Mouse (Mus musculus) MEL (cell line): ENCODE results near the gene Metrnl.
A peak's percentile ranks its signal among the peaks of the same experiment; 100 is the strongest.

Source experiments
- BHLHE40 ChIP-seq: IDR thresholded peaks from 2 replicates; pipeline ENCODE4 v1.6.1; 2012; ENCODE audit warnings: low read depth, mild to moderate bottlenecking, inconsistent platforms, low read length, improper control_type of control experiment, borderline replicate concordance
- CTCF ChIP-seq, 3 experiments: IDR thresholded peaks in 2 of 3; conservative IDR thresholded peaks in 1 of 3; 2 replicates each; pipeline ENCODE4 v1.5.1; 2011 to 2012; ENCODE audit warnings: low read length in 3 of 3, low read depth in 2 of 3, mild to moderate bottlenecking in 2 of 3, improper control_type of control experiment in 1 of 3, inconsistent platforms in 1 of 3, mixed read lengths in 1 of 3, moderate library complexity in 1 of 3; ENCODE audit not compliant: control insufficient read depth in 1 of 3, insufficient read depth in 1 of 3, poor library complexity in 1 of 3, severe bottlenecking in 1 of 3
- ELF1 ChIP-seq: IDR thresholded peaks from 2 replicates; pipeline ENCODE4 v1.6.1; 2014; ENCODE audit warnings: low read depth, mild to moderate bottlenecking, inconsistent platforms, low read length, improper control_type of control experiment, moderate library complexity
- EP300 ChIP-seq, 2 experiments: IDR thresholded peaks; 2 replicates each; pipeline ENCODE4 v1.6.1; 2011; ENCODE audit warnings: improper control_type of control experiment in 2 of 2, low read length in 2 of 2, low read depth in 1 of 2, mild to moderate bottlenecking in 1 of 2
- MAZ ChIP-seq: IDR thresholded peaks from 2 replicates; pipeline ENCODE4 v1.6.1; 2012; ENCODE audit warnings: low read depth, mild to moderate bottlenecking, inconsistent platforms, low read length, improper control_type of control experiment
- POLR2A ChIP-seq, 2 experiments: IDR thresholded peaks; 2 replicates each; pipeline ENCODE4 v1.6.1; 2011 to 2012; ENCODE audit warnings: low read length in 2 of 2, mild to moderate bottlenecking in 2 of 2, control low read depth in 1 of 2, improper control_type of control experiment in 1 of 2, low read depth in 1 of 2, moderate library complexity in 1 of 2; ENCODE audit not compliant: control insufficient read depth in 1 of 2, insufficient read depth in 1 of 2, poor library complexity in 1 of 2
- TAL1 ChIP-seq: IDR thresholded peaks from 2 replicates; pipeline ENCODE4 v1.6.1; 2012; ENCODE audit warnings: mild to moderate bottlenecking, inconsistent platforms, low read length, moderate library complexity, mixed read lengths
- UBTF ChIP-seq: IDR thresholded peaks from 2 replicates; pipeline ENCODE4 v1.6.1; 2012; ENCODE audit warnings: low read depth, mild to moderate bottlenecking, inconsistent platforms, low read length, improper control_type of control experiment, moderate library complexity, borderline replicate concordance; ENCODE audit not compliant: insufficient read depth
- USF1 ChIP-seq: IDR thresholded peaks from 2 replicates; pipeline ENCODE4 v1.6.1; 2014; ENCODE audit warnings: low read depth, mild to moderate bottlenecking, inconsistent platforms, low read length, improper control_type of control experiment, moderate library complexity
- ZC3H11A ChIP-seq: IDR thresholded peaks from 2 replicates; pipeline ENCODE4 v1.6.1; 2012; ENCODE audit warnings: low read depth, mild to moderate bottlenecking, inconsistent platforms, low read length, improper control_type of control experiment
- ZNF384 ChIP-seq: IDR thresholded peaks from 2 replicates; pipeline ENCODE4 v1.6.1; 2012; ENCODE audit warnings: low read depth, mild to moderate bottlenecking, inconsistent platforms, low read length, improper control_type of control experiment

DNA sequence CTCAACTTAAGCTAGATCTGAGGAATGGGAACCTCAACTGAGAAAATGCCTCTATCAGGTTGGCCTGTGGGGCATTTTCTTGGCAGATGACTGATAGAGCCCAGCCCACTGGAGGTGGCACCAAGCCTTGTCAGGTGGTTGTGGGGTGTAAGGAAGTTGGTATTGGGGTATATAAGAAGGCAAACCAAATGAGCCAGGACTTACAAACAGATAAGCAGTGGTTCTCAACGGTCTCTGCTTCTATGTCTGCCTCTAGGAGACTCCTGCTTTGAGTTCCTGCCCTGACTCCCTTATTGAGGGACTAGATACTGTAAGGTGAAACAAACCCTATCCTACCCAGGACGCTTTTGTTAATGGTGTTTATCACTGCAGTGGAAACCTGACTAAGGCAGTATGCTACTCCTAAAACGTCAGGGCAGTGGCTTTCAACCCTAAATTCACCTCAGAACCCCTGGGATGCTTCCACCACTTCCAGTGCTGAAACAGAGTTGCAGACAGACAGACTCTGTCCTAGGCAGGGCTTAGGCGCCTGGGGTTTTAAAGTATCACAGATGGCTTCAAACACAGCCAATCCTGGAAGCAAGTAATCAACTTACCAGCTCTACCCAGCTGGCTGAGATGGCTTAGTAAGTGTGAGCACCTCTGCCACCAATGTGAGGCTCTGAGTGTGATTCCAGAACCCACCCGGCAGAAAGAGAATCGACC, 45.4 kb upstream of the Metrnl start:
- TF ChIP-seq UBTF = no peak
- TF ChIP-seq CTCF (IDR thresholded peaks at IDR 0.05 in 2 of 3, conservative IDR thresholded peaks at IDR 0.05 in 1 of 3; ENCODE audit: control insufficient read depth in 1 of 3, insufficient read depth in 1 of 3, low read depth in 2 of 3, low read length in 3 of 3, poor library complexity in 1 of 3, severe bottlenecking in 1 of 3) = no peak
- TF ChIP-seq ZC3H11A = no peak
- no peak for TF ChIP-seq BHLHE40
- peak; percentile 67 for TF ChIP-seq USF1
- peak in 1 of 2 experiments; percentile 44; a peak in 2 of 4 replicates for TF ChIP-seq POLR2A (IDR thresholded peaks at IDR 0.05; ENCODE audit: control insufficient read depth in 1 of 2, insufficient read depth in 1 of 2, low read depth in 1 of 2, low read length in 2 of 2, poor library complexity in 1 of 2)
- TF ChIP-seq MAZ = no peak
- peak; percentile 58 to 86; a peak in 3 of 4 replicates for TF ChIP-seq EP300 (IDR thresholded peaks at IDR 0.05; ENCODE audit: low read depth in 1 of 2, low read length in 2 of 2)
- no peak for TF ChIP-seq ELF1
- TF ChIP-seq TAL1 = no peak
- TF ChIP-seq ZNF384 = no peak
